Mouse (Mus musculus) limb, embryonic 15.5 days (tissue): ENCODE data around the gene Tkfc. TPM values are rescaled to one million over a fixed set of nuclear protein-coding genes. Genes with fewer than 3 reads are reported as not detected.
A peak's percentile ranks its signal among the peaks of the same experiment; 100 is the strongest.

ENCODE experiments used
- ATAC-seq: fragments of 200-750 bp; cut with Nextera tagmentation; 2 replicates; pipeline ENCODE4 v1.8.0; 2017; ENCODE audit warnings: low read depth, moderate TSS enrichment; ENCODE audit not compliant: insufficient number of reproducible peaks, low FRiP score, low TSS enrichment
- H3K27ac ChIP-seq: fragments of 300-500 bp; sonication (generic); 2 replicates; pipeline ENCODE4 v1.5.1; 2015; ENCODE audit warnings: moderate library complexity, mild to moderate bottlenecking, inconsistent platforms
- H3K27me3 ChIP-seq: fragments of 300-500 bp; sonication (generic); 2 replicates; pipeline ENCODE4 v1.6.1; 2015; ENCODE audit warnings: inconsistent platforms
- H3K36me3 ChIP-seq: fragments of 300-500 bp; sonication (generic); 2 replicates; pipeline ENCODE4 v1.6.1; 2015; ENCODE audit warnings: inconsistent platforms
- H3K4me1 ChIP-seq: fragments of 300-500 bp; sonication (generic); 2 replicates; pipeline ENCODE4 v1.6.1; 2015; ENCODE audit warnings: inconsistent platforms
- H3K4me2 ChIP-seq: fragments of 300-500 bp; sonication (generic); 2 replicates; pipeline ENCODE4 v1.6.1; 2015; ENCODE audit warnings: mild to moderate bottlenecking, inconsistent platforms
- H3K4me3 ChIP-seq: fragments of 300-500 bp; sonication (generic); 2 replicates; pipeline ENCODE4 v1.5.1; 2015; ENCODE audit warnings: mild to moderate bottlenecking, inconsistent platforms
- H3K9ac ChIP-seq: fragments of 300-500 bp; sonication (generic); 2 replicates; pipeline ENCODE4 v1.6.1; 2015; ENCODE audit warnings: inconsistent platforms
- H3K9me3 ChIP-seq: fragments of 300-500 bp; sonication (generic); 2 replicates; pipeline ENCODE4 v1.6.1; 2016; ENCODE audit warnings: inconsistent platforms
- WGBS: fragments of 180-500 bp; shearing (Covaris S2); methylation state at CpG from one replicate; pipeline ENCODE4 v1.1.7; 2015; 5-methylcytosine and 5-hydroxymethylcytosine counted together
- polyA plus RNA-seq: library from polyadenylated mRNA; unstranded; fragments of >200 nt; fragmentation: Nextera tagmentation; extraction: Ambion mirVana; gene quantifications from 2 replicates; pipeline ENCODE4 v1.2.1, GENCODE M21; 2015

Tkfc gene
- polyA plus RNA-seq, 1 experiment from 2014 or later, result 12.0 TPM

DNA sequence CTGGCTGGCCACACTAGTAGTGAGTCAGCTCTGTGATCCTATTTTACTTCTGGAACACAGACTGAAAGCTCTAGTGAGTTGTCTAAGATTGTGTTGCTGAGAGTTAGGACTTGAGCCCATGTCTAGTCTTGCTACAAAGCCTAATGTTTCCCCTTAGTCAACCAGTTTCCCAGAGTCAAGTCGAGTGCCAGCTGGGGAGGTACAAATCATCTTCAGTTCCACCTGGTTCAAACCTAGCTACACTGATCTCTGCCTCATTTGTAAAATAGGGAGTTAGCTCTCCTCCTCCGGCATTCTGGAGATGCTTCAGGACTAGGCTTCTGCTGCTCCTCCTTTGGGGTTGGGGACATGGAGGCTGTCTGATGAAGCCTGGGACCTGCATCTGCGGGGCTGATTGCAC, 920 bp downstream of the Tkfc start:
- peak overlapping the region; percentile 72 for H3K4me2 ChIP-seq
- peak overlapping the region; percentile 71 for H3K4me3 ChIP-seq
- H3K27me3 ChIP-seq, result no peaks in the 10 kb centered on the region
- H3K9me3 ChIP-seq, result no peaks in the 10 kb centered on the region
- WGBS, result 33% methylated on average over 3 of the region's 3 CpGs
- ATAC-seq, result no peak
- peaks cover 25% of the 10 kb centered on the region for H3K36me3 ChIP-seq
- H3K9ac ChIP-seq, result peak overlapping the region; percentile 71
- H3K27ac ChIP-seq, result peak overlapping the region; percentile 95
- H3K4me1 ChIP-seq, result peaks cover 40% of the 10 kb centered on the region

DNA sequence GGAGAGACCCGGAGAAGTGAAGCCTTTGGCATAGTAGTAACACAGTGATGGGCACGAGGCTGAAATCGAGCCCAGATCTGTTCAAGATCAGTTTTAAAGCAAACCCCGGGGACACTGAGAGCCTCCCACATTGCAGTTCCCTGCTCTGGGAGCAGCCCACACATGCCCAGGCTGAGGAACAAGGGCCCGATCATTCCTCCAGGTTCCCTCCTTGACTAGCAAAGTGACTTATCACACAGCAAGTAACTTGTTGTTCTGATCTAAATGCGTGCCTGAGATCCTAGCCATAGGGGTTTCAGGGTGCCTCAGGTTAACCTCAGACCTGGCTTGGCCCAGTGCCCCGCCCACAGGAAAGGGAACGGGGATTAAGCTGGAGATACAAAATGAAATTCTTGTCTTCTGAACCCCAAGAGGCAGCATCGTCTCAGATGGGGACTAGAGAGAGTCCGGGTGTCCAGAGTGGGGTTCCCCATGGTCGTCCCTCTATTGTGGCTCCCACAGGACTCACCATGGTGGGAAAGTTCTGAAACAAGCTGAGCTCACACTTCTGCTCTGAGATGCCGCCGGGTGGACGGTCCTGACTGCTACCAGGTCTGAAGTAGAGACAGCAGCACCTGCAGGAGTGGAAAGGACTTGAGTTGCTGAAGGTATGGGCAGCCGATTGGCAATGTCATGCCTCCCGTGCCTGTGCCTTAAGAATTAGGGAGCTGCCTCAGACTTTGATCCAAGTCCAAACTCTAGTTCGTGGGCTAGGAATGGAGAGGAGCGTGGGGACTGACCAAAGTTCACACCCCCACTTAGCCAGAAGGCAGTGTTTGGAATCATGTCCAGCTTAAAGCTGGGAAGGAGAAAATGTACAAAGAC, 1.6 kb downstream of the Tkfc start:
- no peak overlapping the region for H3K4me3 ChIP-seq
- 0 out of 2 replicates have a peak overlapping the region, but pooled peaks have one; percentile 14 for H3K9ac ChIP-seq
- H3K4me1 ChIP-seq, result peaks cover 40% of the 10 kb centered on the region
- 83% methylated on average over 18 of the region's 18 CpGs for WGBS
- no peak overlapping the region for H3K4me2 ChIP-seq
- peaks cover 26% of the 10 kb centered on the region for H3K36me3 ChIP-seq
- no peaks in the 10 kb centered on the region for H3K27me3 ChIP-seq
- no peaks in the 10 kb centered on the region for H3K9me3 ChIP-seq
- ATAC-seq, result no peak
- H3K27ac ChIP-seq, result peak overlapping the region; percentile 95; the same call in 1 of the 2 replicates

DNA sequence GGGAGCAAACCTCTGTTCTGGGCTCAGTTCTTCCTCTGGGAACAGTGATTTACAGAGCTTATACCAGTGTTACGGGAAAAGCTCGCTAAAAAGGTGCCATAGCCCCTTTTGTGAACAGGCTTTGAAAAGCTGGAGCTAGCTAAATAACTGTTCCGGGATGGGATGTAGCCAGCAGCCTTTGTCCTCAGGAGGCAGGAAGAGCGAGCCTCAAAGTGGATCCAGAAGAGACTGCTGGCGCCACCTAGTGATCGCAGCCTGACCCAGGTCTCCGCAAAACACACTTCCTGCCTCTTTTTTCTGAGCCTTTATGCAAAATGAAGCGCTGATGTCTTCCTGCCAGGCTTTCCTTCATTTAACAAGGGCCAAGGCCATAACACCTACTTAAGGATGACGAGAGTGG, 2.7 kb downstream of the Tkfc start:
- Histone ChIP-seq H3K4me1 (peaks cover 38% of the 10 kb centered on the region), H3K4me3 (peak overlapping the region; percentile 38), H3K9me3 (no peaks in the 10 kb centered on the region), H3K27ac (peak overlapping the region; percentile 88), H3K27me3 (no peaks in the 10 kb centered on the region), H3K36me3 (peaks cover 19% of the 10 kb centered on the region), H3K4me2 (peak overlapping the region; percentile 49), H3K9ac (peak overlapping the region; percentile 55)
- ATAC-seq, result no peak
- WGBS, result 3% methylated on average over 9 of the region's 9 CpGs

DNA sequence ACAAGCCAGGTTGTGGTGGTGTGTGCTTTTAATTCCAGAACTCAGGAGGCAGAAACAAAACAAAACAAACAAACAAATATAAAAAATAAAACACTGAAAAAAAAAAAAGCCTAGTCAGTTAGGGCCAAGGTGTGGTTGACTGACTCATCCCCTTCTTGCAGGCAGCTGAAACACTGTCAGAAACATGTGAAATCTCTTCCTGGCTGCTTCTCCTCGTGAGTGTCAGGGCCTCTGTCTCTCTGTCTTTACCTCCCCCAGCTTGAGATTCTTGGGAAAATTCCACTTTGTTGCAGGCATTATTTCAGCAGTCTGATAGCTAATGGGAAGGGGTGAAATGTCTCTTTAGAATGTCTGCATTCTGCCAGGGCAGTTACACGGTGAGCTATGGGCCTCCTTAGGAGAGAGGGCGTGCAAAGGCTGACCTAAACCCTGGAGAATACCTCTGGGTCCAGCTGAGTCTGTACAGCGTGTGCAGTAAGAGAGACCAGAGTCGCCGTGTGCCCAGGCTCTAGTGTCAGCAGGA, 3.1 kb downstream of the Tkfc start:
- 6% methylated on average over 6 of the region's 6 CpGs for WGBS
- no peak for ATAC-seq

DNA sequence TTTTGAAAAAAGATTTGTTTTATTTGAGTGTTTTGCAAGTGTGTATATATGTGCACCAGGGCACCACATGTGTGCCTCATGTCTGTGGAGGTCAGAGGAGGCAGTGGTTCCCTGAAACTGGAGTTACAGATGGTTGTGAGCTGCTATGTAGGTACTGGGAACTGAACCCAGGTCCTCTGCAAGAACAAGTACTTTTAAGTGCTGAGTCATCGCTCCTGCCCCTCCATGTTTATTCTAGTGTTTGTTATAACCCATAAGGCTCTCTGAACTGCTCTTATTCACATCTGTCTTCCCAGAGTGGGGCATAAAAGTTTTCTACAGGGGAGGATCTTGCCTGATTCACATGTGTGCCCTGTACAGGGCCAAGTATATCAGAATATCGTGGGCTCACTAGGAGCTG, 5.8 kb downstream of the Tkfc start:
- WGBS, result 84% methylated on average over 2 of the region's 2 CpGs
- Histone ChIP-seq H3K27ac (no peak overlapping the region), H3K9me3 (no peaks in the 10 kb centered on the region), H3K9ac (no peak overlapping the region), H3K4me2 (no peak overlapping the region), H3K27me3 (no peaks in the 10 kb centered on the region), H3K4me3 (no peak overlapping the region), H3K36me3 (peaks cover 22% of the 10 kb centered on the region; the same call in 1 of the 2 replicates), H3K4me1 (peaks cover 22% of the 10 kb centered on the region)
- ATAC-seq, result no peak

More for the DNA sequence above, 3.1 kb downstream of the Tkfc start:
- Histone ChIP-seq H3K4me1 (peaks cover 33% of the 10 kb centered on the region), H3K9me3 (no peaks in the 10 kb centered on the region), H3K27me3 (no peaks in the 10 kb centered on the region), H3K9ac (peak overlapping the region; percentile 55), H3K4me3 (peak overlapping the region; percentile 38), H3K36me3 (peaks cover 14% of the 10 kb centered on the region), H3K4me2 (peak overlapping the region; percentile 49), H3K27ac (peak overlapping the region; percentile 88)

DNA sequence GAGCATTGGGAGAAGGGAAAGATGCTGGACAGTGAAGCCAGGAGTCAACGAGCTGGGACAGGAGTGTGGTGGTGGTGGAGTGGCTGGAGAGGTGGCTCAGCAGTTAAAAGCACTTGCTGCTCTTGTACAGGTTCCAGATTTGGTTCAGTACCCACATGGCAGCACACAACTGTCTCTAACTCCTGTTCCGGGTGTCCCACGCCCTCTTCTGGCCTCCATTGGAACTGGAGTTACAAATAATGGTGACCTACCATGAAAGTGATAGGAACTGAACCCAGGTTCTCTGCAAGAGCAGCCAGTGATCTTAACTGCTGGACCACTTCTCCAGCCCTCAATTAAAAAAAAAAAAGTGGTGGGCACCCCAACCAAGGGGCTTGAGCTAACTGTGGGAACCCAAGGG, 7.3 kb downstream of the Tkfc start:
- H3K4me3 ChIP-seq, result no peak overlapping the region
- 37% methylated on average over 3 of the region's 3 CpGs for WGBS
- H3K36me3 ChIP-seq, result peaks cover 37% of the 10 kb centered on the region
- H3K9ac ChIP-seq, result no peak overlapping the region
- H3K27me3 ChIP-seq, result no peaks in the 10 kb centered on the region
- H3K9me3 ChIP-seq, result no peaks in the 10 kb centered on the region
- H3K4me1 ChIP-seq, result peaks cover 9% of the 10 kb centered on the region
- ATAC-seq, result no peak
- no peak overlapping the region for H3K4me2 ChIP-seq
- H3K27ac ChIP-seq, result no peak overlapping the region

DNA sequence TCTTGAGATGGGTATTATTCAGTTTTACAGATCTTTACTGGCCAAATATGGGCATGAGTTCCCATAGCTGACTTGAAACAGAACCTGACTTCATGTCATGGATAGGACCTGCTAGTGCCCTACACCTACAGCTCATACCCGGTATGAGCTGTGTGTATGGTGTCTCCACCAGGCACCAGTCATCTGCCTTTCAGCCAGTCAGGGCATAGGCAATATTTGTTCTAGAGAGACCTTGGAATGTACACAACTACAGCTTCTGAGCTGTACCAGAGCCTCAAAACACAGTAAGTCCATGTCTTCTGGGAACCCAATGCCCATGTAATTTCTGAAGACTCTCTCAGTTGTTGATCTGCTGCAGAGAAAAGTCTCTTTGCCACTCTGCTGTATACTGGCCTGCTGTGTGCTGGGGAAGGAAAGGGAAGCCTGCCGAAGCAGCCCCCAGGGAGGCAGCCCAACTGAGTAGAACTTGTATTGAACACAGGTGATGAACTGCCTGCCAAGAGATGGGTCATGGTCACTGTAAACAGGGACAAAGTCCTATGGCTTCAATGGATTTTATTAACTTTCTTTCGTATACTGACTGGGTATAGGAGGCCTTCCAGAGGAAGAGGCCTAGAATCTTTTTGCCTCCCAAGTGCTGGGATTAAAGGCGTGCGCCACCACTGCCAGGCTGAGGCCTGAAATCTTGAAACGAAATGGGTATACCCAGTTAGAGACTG, 13.6 kb downstream of the Tkfc start:
- H3K27ac ChIP-seq, result no peak overlapping the region
- H3K36me3 ChIP-seq, result peaks cover 42% of the 10 kb centered on the region
- peaks cover 7% of the 10 kb centered on the region for H3K4me1 ChIP-seq
- H3K4me3 ChIP-seq, result no peak overlapping the region
- H3K9ac ChIP-seq, result no peak overlapping the region
- no peak overlapping the region for H3K4me2 ChIP-seq
- WGBS, result 88% methylated on average over 6 of the region's 6 CpGs
- H3K27me3 ChIP-seq, result no peaks in the 10 kb centered on the region
- H3K9me3 ChIP-seq, result no peaks in the 10 kb centered on the region
- peak; percentile 62; the same call in 1 of the 2 replicates for ATAC-seq

DNA sequence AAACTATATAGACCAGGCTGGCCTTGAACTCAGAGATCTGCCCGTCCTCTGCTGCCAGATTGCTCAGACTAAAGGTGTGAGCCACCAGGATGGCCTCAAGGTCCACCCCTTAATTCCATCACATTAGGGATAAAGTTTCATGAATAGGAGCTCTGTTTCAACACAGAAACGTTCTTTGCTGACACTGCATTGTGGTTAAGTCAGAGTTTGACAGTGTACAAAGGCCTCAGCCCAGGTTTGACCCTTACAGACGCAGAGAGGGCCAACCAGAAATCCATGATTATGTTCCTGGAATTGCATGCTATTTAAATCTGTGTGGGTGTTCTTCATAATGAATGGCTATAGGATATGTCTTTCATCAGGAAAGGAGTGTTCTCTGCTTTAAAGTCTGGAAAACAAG, 15.2 kb downstream of the Tkfc start:
- no peak for ATAC-seq
- no peaks in the 10 kb centered on the region for H3K9me3 ChIP-seq
- H3K36me3 ChIP-seq, result peaks cover 45% of the 10 kb centered on the region
- H3K9ac ChIP-seq, result no peak overlapping the region
- no peak overlapping the region for H3K27ac ChIP-seq
- H3K27me3 ChIP-seq, result no peaks in the 10 kb centered on the region
- H3K4me1 ChIP-seq, result peaks cover 7% of the 10 kb centered on the region
- H3K4me2 ChIP-seq, result no peak overlapping the region
- 65% methylated on average over 3 of the region's 3 CpGs for WGBS
- no peak overlapping the region for H3K4me3 ChIP-seq

DNA sequence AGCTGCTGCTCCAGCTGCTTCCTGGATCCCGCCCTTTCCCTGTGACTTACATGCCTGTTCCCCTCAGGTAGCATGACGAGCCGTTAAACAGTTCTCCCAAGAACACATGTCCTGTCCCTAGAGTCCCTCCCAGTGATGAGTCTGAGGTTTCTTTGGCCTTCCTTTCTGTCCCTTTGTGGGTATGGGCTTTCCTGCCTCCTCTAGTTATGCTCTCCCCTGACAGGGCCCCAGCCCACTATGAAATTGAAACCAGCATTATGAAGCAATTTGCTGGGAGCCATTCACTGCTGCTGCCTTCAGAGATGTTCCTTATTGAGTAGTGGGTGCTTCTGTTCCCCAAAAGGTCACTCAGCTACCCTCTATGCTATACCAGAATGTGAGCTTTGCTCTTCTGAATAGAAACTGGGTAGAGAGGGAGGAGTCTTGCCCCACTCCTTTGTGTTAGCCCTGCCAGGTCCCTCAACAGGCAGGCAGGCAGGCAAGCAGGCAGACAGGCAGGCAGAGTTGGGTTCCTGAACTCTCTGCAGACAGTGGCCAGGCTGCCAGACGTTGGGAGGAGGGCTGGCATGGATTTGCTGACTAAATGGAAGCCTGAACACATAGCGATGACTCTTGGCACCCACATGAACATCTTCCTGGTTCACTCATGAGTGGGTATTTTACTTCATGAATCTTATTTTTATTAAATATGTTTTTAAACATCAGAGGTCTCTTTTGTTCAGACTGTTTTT, 16.2 kb downstream of the Tkfc start:
- Histone ChIP-seq H3K9me3 (no peaks in the 10 kb centered on the region), H3K27ac (peak overlapping the region; percentile 18; the same call in 1 of the 2 replicates), H3K4me2 (no peak overlapping the region), H3K27me3 (no peaks in the 10 kb centered on the region), H3K4me3 (no peak overlapping the region), H3K36me3 (peaks cover 42% of the 10 kb centered on the region), H3K4me1 (peaks cover 7% of the 10 kb centered on the region), H3K9ac (no peak overlapping the region)
- ATAC-seq, result no peak
- 61% methylated on average over 5 of the region's 5 CpGs for WGBS

DNA sequence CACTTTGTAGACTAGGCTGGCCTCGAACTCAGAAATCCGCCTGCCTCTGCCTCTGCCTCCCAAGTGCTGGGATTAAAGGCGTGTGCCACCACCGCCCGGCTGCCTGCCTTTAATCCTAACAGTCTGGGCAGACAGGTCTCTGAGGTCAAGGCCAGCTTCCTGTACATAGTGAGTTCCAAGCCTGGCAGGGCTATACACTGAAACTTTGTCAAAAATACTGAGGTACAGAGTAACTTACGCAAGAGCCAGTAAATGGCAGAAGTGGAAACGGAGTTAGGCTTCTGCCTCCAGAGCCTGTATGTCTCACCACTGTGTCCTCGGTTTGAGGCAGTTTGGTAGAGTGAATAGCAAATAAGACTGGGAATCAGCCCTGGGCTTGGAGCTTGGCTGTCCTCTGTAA, 18.2 kb downstream of the Tkfc start:
- Histone ChIP-seq H3K27me3 (no peaks in the 10 kb centered on the region), H3K9me3 (no peaks in the 10 kb centered on the region), H3K36me3 (peaks cover 23% of the 10 kb centered on the region), H3K4me2 (no peak overlapping the region), H3K4me1 (peaks cover 7% of the 10 kb centered on the region), H3K9ac (no peak overlapping the region), H3K27ac (no peak overlapping the region), H3K4me3 (no peak overlapping the region)
- ATAC-seq, result no peak
- WGBS, result 86% methylated on average over 8 of the region's 8 CpGs

DNA sequence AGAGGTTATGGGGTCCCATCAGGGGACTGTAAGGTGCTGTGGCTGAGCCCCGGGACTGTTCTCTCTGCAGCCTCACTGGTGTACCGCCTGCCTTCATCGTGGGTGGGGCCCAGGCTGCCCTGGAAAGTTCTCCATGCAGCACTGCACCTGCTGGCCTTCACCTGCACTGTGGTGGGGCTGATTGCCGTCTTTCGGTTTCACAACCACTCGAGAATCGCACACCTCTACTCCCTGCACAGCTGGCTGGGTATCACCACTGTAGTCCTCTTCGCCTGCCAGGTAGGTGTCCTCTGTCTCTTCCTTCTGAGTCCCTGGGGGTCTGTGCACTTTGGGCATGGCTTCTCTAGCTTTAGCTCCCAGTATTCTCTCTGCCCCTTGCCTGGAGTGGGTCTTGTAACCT, 20.3 kb downstream of the Tkfc start:
- Histone ChIP-seq H3K4me1 (peaks cover 7% of the 10 kb centered on the region), H3K36me3 (peaks cover 23% of the 10 kb centered on the region), H3K4me2 (no peak overlapping the region), H3K9ac (no peak overlapping the region), H3K27me3 (no peaks in the 10 kb centered on the region), H3K9me3 (no peaks in the 10 kb centered on the region), H3K27ac (no peak overlapping the region), H3K4me3 (no peak overlapping the region)
- WGBS, result 88% methylated on average over 8 of the region's 8 CpGs
- ATAC-seq, result no peak
